Mouse (Mus musculus) limb, embryonic 15.5 days (tissue): ENCODE measurements around the gene Lias. TPM values are rescaled to one million over a fixed set of nuclear protein-coding genes. Genes with fewer than 3 reads are reported as not detected.
A peak's percentile ranks its signal among the peaks of the same experiment; 100 is the strongest.

Source experiments
- ATAC-seq: fragments of 200-750 bp; cut with Nextera tagmentation; 2 replicates; pipeline ENCODE4 v1.8.0; 2017; ENCODE audit warnings: low read depth, moderate TSS enrichment; ENCODE audit not compliant: insufficient number of reproducible peaks, low FRiP score, low TSS enrichment
- H3K27ac ChIP-seq: fragments of 300-500 bp; sonication (generic); 2 replicates; pipeline ENCODE4 v1.5.1; 2015; ENCODE audit warnings: moderate library complexity, mild to moderate bottlenecking, inconsistent platforms
- H3K27me3 ChIP-seq: fragments of 300-500 bp; sonication (generic); 2 replicates; pipeline ENCODE4 v1.6.1; 2015; ENCODE audit warnings: inconsistent platforms
- H3K36me3 ChIP-seq: fragments of 300-500 bp; sonication (generic); 2 replicates; pipeline ENCODE4 v1.6.1; 2015; ENCODE audit warnings: inconsistent platforms
- H3K4me1 ChIP-seq: fragments of 300-500 bp; sonication (generic); 2 replicates; pipeline ENCODE4 v1.6.1; 2015; ENCODE audit warnings: inconsistent platforms
- H3K4me2 ChIP-seq: fragments of 300-500 bp; sonication (generic); 2 replicates; pipeline ENCODE4 v1.6.1; 2015; ENCODE audit warnings: mild to moderate bottlenecking, inconsistent platforms
- H3K4me3 ChIP-seq: fragments of 300-500 bp; sonication (generic); 2 replicates; pipeline ENCODE4 v1.5.1; 2015; ENCODE audit warnings: mild to moderate bottlenecking, inconsistent platforms
- H3K9ac ChIP-seq: fragments of 300-500 bp; sonication (generic); 2 replicates; pipeline ENCODE4 v1.6.1; 2015; ENCODE audit warnings: inconsistent platforms
- H3K9me3 ChIP-seq: fragments of 300-500 bp; sonication (generic); 2 replicates; pipeline ENCODE4 v1.6.1; 2016; ENCODE audit warnings: inconsistent platforms
- WGBS: fragments of 180-500 bp; shearing (Covaris S2); methylation state at CpG from one replicate; pipeline ENCODE4 v1.1.7; 2015; 5-methylcytosine and 5-hydroxymethylcytosine counted together
- polyA plus RNA-seq: library from polyadenylated mRNA; unstranded; fragments of >200 nt; fragmentation: Nextera tagmentation; extraction: Ambion mirVana; gene quantifications from 2 replicates; pipeline ENCODE4 v1.2.1, GENCODE M21; 2015

The Lias gene
- polyA plus RNA-seq, 1 experiment from 2014 or later, result 58.9 TPM

GRCm38 (mm10) chr5:65428321-65428720, 37.0 kb downstream of the Lias start:
- Histone ChIP-seq H3K9ac (no peak overlapping the region), H3K27me3 (no peaks in the 10 kb centered on the region), H3K4me3 (no peak overlapping the region), H3K36me3 (peaks cover 38% of the 10 kb centered on the region), H3K4me1 (peaks cover 6% of the 10 kb centered on the region; the same call in 1 of the 2 replicates), H3K27ac (no peak overlapping the region), H3K9me3 (no peaks in the 10 kb centered on the region), H3K4me2 (no peak overlapping the region)
- no peak for ATAC-seq
- 44% methylated on average over 4 of the region's 4 CpGs for WGBS

GRCm38 (mm10) chr5:65429441-65429840, 38.1 kb downstream of the Lias start:
- no peak for ATAC-seq
- Histone ChIP-seq H3K4me1 (peaks cover 13% of the 10 kb centered on the region; the same call in 1 of the 2 replicates), H3K27me3 (no peaks in the 10 kb centered on the region), H3K9me3 (no peaks in the 10 kb centered on the region), H3K9ac (no peak overlapping the region), H3K4me2 (no peak overlapping the region), H3K4me3 (no peak overlapping the region), H3K36me3 (peaks cover 27% of the 10 kb centered on the region), H3K27ac (no peak overlapping the region)
- WGBS, result 92% methylated on average over 5 of the region's 5 CpGs

GRCm38 (mm10) chr5:65434471-65435362, 43.4 kb downstream of the Lias start:
- H3K36me3 ChIP-seq, result no peaks in the 10 kb centered on the region
- H3K27me3 ChIP-seq, result no peaks in the 10 kb centered on the region
- H3K9ac ChIP-seq, result peak overlapping the region; percentile 78
- ATAC-seq, result no peak
- H3K4me1 ChIP-seq, result peaks cover 18% of the 10 kb centered on the region; the same call in 1 of the 2 replicates
- H3K4me2 ChIP-seq, result peak overlapping the region; percentile 75
- WGBS, result 1% methylated on average over 15 of the region's 15 CpGs
- H3K4me3 ChIP-seq, result peak overlapping the region; percentile 81
- no peaks in the 10 kb centered on the region for H3K9me3 ChIP-seq
- H3K27ac ChIP-seq, result peak overlapping the region; percentile 98

- Histone ChIP-seq H3K27ac (peak overlapping the region; percentile 98), H3K9me3 (no peaks in the 10 kb centered on the region), H3K4me2 (peak overlapping the region; percentile 75), H3K4me1 (peaks cover 18% of the 10 kb centered on the region; the same call in 1 of the 2 replicates), H3K9ac (peak overlapping the region; percentile 78), H3K36me3 (no peaks in the 10 kb centered on the region), H3K27me3 (no peaks in the 10 kb centered on the region), H3K4me3 (peak overlapping the region; percentile 81)
- ATAC-seq, result no peak
- 1% methylated on average over 46 of the region's 47 CpGs for WGBS
Measured at GRCm38 (mm10) chr5:65435363-65435805, 44.1 kb downstream of the Lias start.

- Histone ChIP-seq H3K4me1 (peaks cover 16% of the 10 kb centered on the region; the same call in 1 of the 2 replicates), H3K4me3 (peak within 1 kb of the TSS; percentile 81), H3K36me3 (no peaks in the 10 kb centered on the region), H3K9me3 (no peaks in the 10 kb centered on the region), H3K27me3 (no peaks in the 10 kb centered on the region), H3K9ac (peak within 1 kb of the TSS; percentile 78), H3K4me2 (peak within 1 kb of the TSS; percentile 75), H3K27ac (peak within 1 kb of the TSS; percentile 98)
- peak; percentile 97 for ATAC-seq
- WGBS, result under 1% methylated on average over 51 of the region's 51 CpGs
Measured at GRCm38 (mm10) chr5:65435806-65436561, 44.7 kb downstream of the Lias start, which contains the start of gene Ugdh. Ugdh (minus strand) TSS chr5:65435949.

- Histone ChIP-seq H3K9ac (no peak overlapping the region), H3K27ac (no peak overlapping the region), H3K4me3 (no peak overlapping the region), H3K4me2 (no peak overlapping the region), H3K4me1 (peaks cover 14% of the 10 kb centered on the region; the same call in 1 of the 2 replicates), H3K27me3 (no peaks in the 10 kb centered on the region), H3K36me3 (0 out of 2 replicates have a peak, but pooled peaks cover 4% of the 10 kb centered on the region), H3K9me3 (no peaks in the 10 kb centered on the region)
- ATAC-seq, result no peak
Measured at GRCm38 (mm10) chr5:65438041-65438440, 46.7 kb downstream of the Lias start.

GRCm38 (mm10) chr5:65444981-65445380, 53.7 kb downstream of the Lias start:
- H3K27me3 ChIP-seq, result no peaks in the 10 kb centered on the region
- H3K4me1 ChIP-seq, result no peaks in the 10 kb centered on the region
- no peak overlapping the region for H3K4me2 ChIP-seq
- peaks cover 21% of the 10 kb centered on the region for H3K36me3 ChIP-seq
- ATAC-seq, result no peak
- H3K4me3 ChIP-seq, result no peak overlapping the region
- 53% methylated on average over 3 of the region's 6 CpGs for WGBS
- H3K27ac ChIP-seq, result no peak overlapping the region
- H3K9ac ChIP-seq, result no peak overlapping the region
- H3K9me3 ChIP-seq, result no peaks in the 10 kb centered on the region

- ATAC-seq, result no peak
- WGBS, result 83% methylated on average over 2 of the region's 2 CpGs
Measured at GRCm38 (mm10) chr5:65446756-65447155, 55.5 kb downstream of the Lias start.

GRCm38 (mm10) chr5:65447826-65448225, 56.5 kb downstream of the Lias start:
- Histone ChIP-seq H3K27me3 (no peaks in the 10 kb centered on the region), H3K9me3 (no peaks in the 10 kb centered on the region), H3K4me2 (no peak overlapping the region), H3K27ac (no peak overlapping the region), H3K4me3 (no peak overlapping the region), H3K9ac (no peak overlapping the region), H3K36me3 (peaks cover 29% of the 10 kb centered on the region), H3K4me1 (no peaks in the 10 kb centered on the region)
- 62% methylated on average over 2 of the region's 2 CpGs for WGBS
- ATAC-seq, result no peak

More at GRCm38 (mm10) chr5:65446756-65447155, 55.5 kb downstream of the Lias start:
- H3K9ac ChIP-seq, result no peak overlapping the region
- peaks cover 31% of the 10 kb centered on the region for H3K36me3 ChIP-seq
- no peaks in the 10 kb centered on the region for H3K4me1 ChIP-seq
- H3K27ac ChIP-seq, result no peak overlapping the region
- H3K4me2 ChIP-seq, result no peak overlapping the region
- H3K9me3 ChIP-seq, result no peaks in the 10 kb centered on the region
- H3K4me3 ChIP-seq, result no peak overlapping the region
- H3K27me3 ChIP-seq, result no peaks in the 10 kb centered on the region

GRCm38 (mm10) chr5:65448941-65449340, 57.6 kb downstream of the Lias start:
- H3K9ac ChIP-seq, result no peak overlapping the region
- no peak overlapping the region for H3K4me3 ChIP-seq
- no peaks in the 10 kb centered on the region for H3K9me3 ChIP-seq
- no peak for ATAC-seq
- peaks cover 34% of the 10 kb centered on the region for H3K36me3 ChIP-seq
- H3K27ac ChIP-seq, result no peak overlapping the region
- H3K4me1 ChIP-seq, result no peaks in the 10 kb centered on the region
- no peaks in the 10 kb centered on the region for H3K27me3 ChIP-seq
- no peak overlapping the region for H3K4me2 ChIP-seq
- 77% methylated on average over 4 of the region's 4 CpGs for WGBS

GRCm38 (mm10) chr5:65454771-65455170, 63.5 kb downstream of the Lias start:
- no peak overlapping the region for H3K4me3 ChIP-seq
- no peaks in the 10 kb centered on the region for H3K27me3 ChIP-seq
- peaks cover 25% of the 10 kb centered on the region for H3K4me1 ChIP-seq
- peaks cover 33% of the 10 kb centered on the region for H3K36me3 ChIP-seq
- 59% methylated on average over 5 of the region's 5 CpGs for WGBS
- no peak for ATAC-seq
- H3K9me3 ChIP-seq, result no peaks in the 10 kb centered on the region
- H3K4me2 ChIP-seq, result no peak overlapping the region
- H3K27ac ChIP-seq, result no peak overlapping the region
- H3K9ac ChIP-seq, result no peak overlapping the region
